Mouse (Mus musculus) forebrain, embryonic 11.5 days (tissue): ENCODE data around the gene Shq1. TPM values are rescaled to one million over a fixed set of nuclear protein-coding genes. Genes with fewer than 3 reads are reported as not detected.

ENCODE experiments used
- ATAC-seq: fragments of 200-750 bp; cut with Nextera tagmentation; replicated peaks from 2 replicates; pipeline ENCODE4 v1.8.0; 2017; ENCODE audit warnings: moderate TSS enrichment; ENCODE audit not compliant: low FRiP score
- DNase-seq: peaks from one replicate; pipeline ENCODE4 v3.0.0-alpha.2; 2017; ENCODE audit warnings: low spot score
- H3K27ac ChIP-seq: fragments of 300-500 bp; sonication (generic); 2 replicates; pipeline ENCODE4 v1.5.1; 2014; ENCODE audit warnings: low read depth, low read length
- H3K27me3 ChIP-seq: fragments of 300-500 bp; sonication (generic); 2 replicates; pipeline ENCODE4 v1.6.1; 2014; ENCODE audit warnings: mild to moderate bottlenecking, low read length, mixed read lengths; ENCODE audit not compliant: control insufficient read depth, insufficient read depth
- H3K36me3 ChIP-seq: fragments of 300-500 bp; sonication (generic); 2 replicates; pipeline ENCODE4 v1.6.1; 2014; ENCODE audit warnings: mild to moderate bottlenecking, low read length, moderate library complexity, mixed read lengths; ENCODE audit not compliant: control insufficient read depth, insufficient read depth
- H3K4me1 ChIP-seq: fragments of 300-500 bp; sonication (generic); replicated peaks from 2 replicates; pipeline ENCODE4 v1.6.1; 2014; ENCODE audit warnings: low read length, mixed read lengths; ENCODE audit not compliant: control insufficient read depth, insufficient read depth
- H3K4me2 ChIP-seq: fragments of 300-500 bp; sonication (generic); 2 replicates; pipeline ENCODE4 v1.6.1; 2014; ENCODE audit warnings: low read depth, mild to moderate bottlenecking, low read length, moderate library complexity, mixed read lengths; ENCODE audit not compliant: severe bottlenecking
- H3K4me3 ChIP-seq: fragments of 300-500 bp; sonication (generic); 2 replicates; pipeline ENCODE4 v1.5.1; 2014; ENCODE audit warnings: low read depth, low read length
- H3K9ac ChIP-seq: fragments of 300-500 bp; sonication (generic); 2 replicates; pipeline ENCODE4 v1.6.1; 2014; ENCODE audit warnings: low read length
- H3K9me3 ChIP-seq: fragments of 300-500 bp; sonication (generic); 2 replicates; pipeline ENCODE4 v1.6.1; 2016; ENCODE audit warnings: low read length, mixed read lengths; ENCODE audit not compliant: control insufficient read depth
- WGBS: fragments of 180-500 bp; shearing (Covaris S2); extraction: QIAGEN DNeasy Blood & Tissue Kit; methylation state at CpG from one replicate; pipeline ENCODE4 v1.1.7; 2014; 5-methylcytosine and 5-hydroxymethylcytosine counted together
- polyA plus RNA-seq: library from polyadenylated mRNA; unstranded; fragments of >200 nt; fragmentation: Nextera tagmentation; extraction: Ambion mirVana; gene quantifications from 2 replicates; pipeline ENCODE4 v1.2.1, GENCODE M21; 2014

Gene Shq1
- polyA plus RNA-seq, 1 experiment from 2014 or later: 17.6 TPM

GRCm38 (mm10) chr6:100528556-100528955 is 142.4 kb downstream of the Shq1 start:
- no peak overlapping the region for H3K4me3 ChIP-seq
- H3K4me1 ChIP-seq: peaks cover 11% of the 10 kb centered on the region
- DNase-seq (no peak), ATAC-seq (no peak)
- 80% methylated on average over 7 of the region's 7 CpGs for WGBS
- no peak overlapping the region for H3K9ac ChIP-seq
- H3K9me3 ChIP-seq: no peaks in the 10 kb centered on the region
- no peaks in the 10 kb centered on the region for H3K36me3 ChIP-seq
- H3K27ac ChIP-seq: no peak overlapping the region
- no peak overlapping the region for H3K4me2 ChIP-seq
- H3K27me3 ChIP-seq: no peaks in the 10 kb centered on the region

GRCm38 (mm10) chr6:100527972-100528371 is 143.0 kb downstream of the Shq1 start:
- Histone ChIP-seq H3K9ac (no peak overlapping the region), H3K27me3 (no peaks in the 10 kb centered on the region), H3K4me1 (peaks cover 11% of the 10 kb centered on the region), H3K36me3 (no peaks in the 10 kb centered on the region), H3K9me3 (no peaks in the 10 kb centered on the region), H3K27ac (no peak overlapping the region), H3K4me2 (no peak overlapping the region), H3K4me3 (no peak overlapping the region)
- no peak for DNase-seq
- WGBS: 84% methylated on average over 5 of the region's 5 CpGs
- no peak for ATAC-seq

DNA sequence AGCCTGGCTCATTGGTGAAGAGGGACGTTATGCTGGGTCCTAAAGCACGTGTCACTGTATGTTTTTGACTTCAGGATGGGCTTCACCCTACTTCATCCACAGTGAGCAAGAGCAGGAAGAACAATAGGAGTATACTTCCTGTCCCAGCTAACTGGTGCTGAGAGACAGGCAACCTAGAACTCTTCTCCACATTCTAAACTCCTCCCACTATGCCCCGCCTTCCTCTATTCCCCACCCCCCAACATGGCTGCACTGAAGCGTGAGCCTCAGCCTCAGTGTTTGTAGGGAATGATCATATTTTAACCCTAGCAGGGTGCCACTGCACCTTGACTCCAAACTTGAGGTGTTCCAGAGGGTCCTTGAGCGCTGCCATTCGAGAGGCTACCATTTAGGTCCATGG is 143.8 kb downstream of the Shq1 start:
- 89% methylated on average over 6 of the region's 6 CpGs for WGBS
- Histone ChIP-seq H3K36me3 (no peaks in the 10 kb centered on the region), H3K4me3 (no peak overlapping the region), H3K4me1 (peaks cover 11% of the 10 kb centered on the region), H3K9me3 (no peaks in the 10 kb centered on the region), H3K27me3 (no peaks in the 10 kb centered on the region), H3K4me2 (no peak overlapping the region), H3K27ac (no peak overlapping the region), H3K9ac (no peak overlapping the region)
- DNase-seq: no peak
- no peak; the same call in 1 of the 2 replicates for ATAC-seq

GRCm38 (mm10) chr6:100526066-100526465 is 144.9 kb downstream of the Shq1 start:
- WGBS: 3% methylated on average over 9 of the region's 9 CpGs
- Histone ChIP-seq H3K4me1 (peaks cover 13% of the 10 kb centered on the region), H3K27me3 (no peaks in the 10 kb centered on the region), H3K9me3 (no peaks in the 10 kb centered on the region), H3K4me3 (no peak overlapping the region), H3K4me2 (no peak overlapping the region), H3K27ac (no peak overlapping the region), H3K36me3 (no peaks in the 10 kb centered on the region), H3K9ac (no peak overlapping the region)
- DNase-seq: no peak
- peak; percentile 61 for ATAC-seq

GRCm38 (mm10) chr6:100525496-100525895 is 145.5 kb downstream of the Shq1 start:
- no peaks in the 10 kb centered on the region for H3K36me3 ChIP-seq
- no peaks in the 10 kb centered on the region for H3K27me3 ChIP-seq
- H3K4me2 ChIP-seq: no peak overlapping the region
- H3K9ac ChIP-seq: no peak overlapping the region
- DNase-seq (no peak), ATAC-seq (no peak)
- 24% methylated on average over 3 of the region's 3 CpGs for WGBS
- H3K9me3 ChIP-seq: no peaks in the 10 kb centered on the region
- 0 out of 2 replicates have a peak overlapping the region, but pooled peaks have one; percentile 6 for H3K27ac ChIP-seq
- H3K4me1 ChIP-seq: peaks cover 13% of the 10 kb centered on the region
- H3K4me3 ChIP-seq: no peak overlapping the region

DNA sequence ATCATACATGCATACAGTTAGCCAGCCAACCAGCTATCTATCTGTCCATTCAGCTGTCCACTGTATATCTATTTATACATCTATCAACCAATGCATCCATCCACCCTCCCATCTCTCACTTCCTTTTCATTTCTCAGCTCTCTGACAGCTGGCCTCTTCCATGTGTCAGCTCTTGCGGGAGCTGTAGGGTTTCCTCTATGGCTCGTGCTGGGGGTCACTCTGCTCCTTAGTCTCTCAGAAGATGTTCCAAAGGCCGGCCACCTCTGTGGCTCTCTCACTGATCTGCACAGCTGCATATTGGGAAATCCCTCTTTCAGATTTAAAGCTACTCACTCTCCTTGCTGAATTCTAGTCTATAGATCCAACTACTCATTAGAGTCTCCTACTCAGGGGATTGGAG is 148.5 kb downstream of the Shq1 start:
- Histone ChIP-seq H3K4me3 (no peak overlapping the region), H3K27me3 (no peaks in the 10 kb centered on the region), H3K36me3 (no peaks in the 10 kb centered on the region), H3K4me2 (no peak overlapping the region), H3K27ac (no peak overlapping the region), H3K4me1 (peaks cover 13% of the 10 kb centered on the region), H3K9ac (no peak overlapping the region), H3K9me3 (no peaks in the 10 kb centered on the region)
- DNase-seq (no peak), ATAC-seq (no peak)
- 73% methylated on average over 3 of the region's 3 CpGs for WGBS

- Histone ChIP-seq H3K4me3 (no peak overlapping the region), H3K36me3 (no peaks in the 10 kb centered on the region), H3K9me3 (no peaks in the 10 kb centered on the region), H3K27ac (no peak overlapping the region), H3K9ac (no peak overlapping the region), H3K4me1 (peaks cover 13% of the 10 kb centered on the region), H3K4me2 (no peak overlapping the region), H3K27me3 (no peaks in the 10 kb centered on the region)
- DNase-seq: no peak
- ATAC-seq: no peak
- 56% methylated on average over 2 of the region's 2 CpGs for WGBS
Measured at GRCm38 (mm10) chr6:100521615-100522398, 149.2 kb downstream of the Shq1 start.

DNA sequence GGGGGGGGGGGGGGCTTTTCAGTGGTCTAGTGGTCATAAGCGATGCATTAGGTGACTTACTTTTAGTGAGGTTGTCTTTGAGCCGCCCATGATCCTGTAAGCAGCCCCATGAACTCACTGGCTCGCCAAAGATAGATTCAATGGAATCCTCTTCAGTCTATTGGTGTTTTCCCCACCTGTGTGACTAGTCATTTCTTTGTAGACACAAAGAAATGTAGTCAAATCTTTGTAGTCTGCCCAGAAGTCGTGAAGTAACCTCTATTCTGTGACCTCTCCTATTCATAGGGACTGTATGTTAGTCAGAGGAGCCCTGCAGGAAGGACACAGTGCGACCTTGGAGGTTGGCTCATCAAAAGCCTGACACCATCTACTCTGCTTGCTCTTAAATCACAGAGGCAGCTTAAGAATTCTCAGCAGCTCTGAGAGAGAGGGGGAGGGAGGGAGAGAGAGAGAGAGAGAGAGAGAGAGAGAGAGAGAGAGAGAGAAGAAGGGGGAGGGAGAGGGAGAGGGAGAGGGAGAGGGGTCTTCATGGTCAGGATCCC is 150.3 kb downstream of the Shq1 start:
- ATAC-seq (no peak), DNase-seq (no peak)
- H3K9me3 ChIP-seq: no peaks in the 10 kb centered on the region
- no peak overlapping the region for H3K4me3 ChIP-seq
- H3K4me1 ChIP-seq: peaks cover 4% of the 10 kb centered on the region
- H3K4me2 ChIP-seq: no peak overlapping the region
- H3K27me3 ChIP-seq: no peaks in the 10 kb centered on the region
- no peaks in the 10 kb centered on the region for H3K36me3 ChIP-seq
- 80% methylated on average over 5 of the region's 5 CpGs for WGBS
- H3K27ac ChIP-seq: no peak overlapping the region
- H3K9ac ChIP-seq: no peak overlapping the region

DNA sequence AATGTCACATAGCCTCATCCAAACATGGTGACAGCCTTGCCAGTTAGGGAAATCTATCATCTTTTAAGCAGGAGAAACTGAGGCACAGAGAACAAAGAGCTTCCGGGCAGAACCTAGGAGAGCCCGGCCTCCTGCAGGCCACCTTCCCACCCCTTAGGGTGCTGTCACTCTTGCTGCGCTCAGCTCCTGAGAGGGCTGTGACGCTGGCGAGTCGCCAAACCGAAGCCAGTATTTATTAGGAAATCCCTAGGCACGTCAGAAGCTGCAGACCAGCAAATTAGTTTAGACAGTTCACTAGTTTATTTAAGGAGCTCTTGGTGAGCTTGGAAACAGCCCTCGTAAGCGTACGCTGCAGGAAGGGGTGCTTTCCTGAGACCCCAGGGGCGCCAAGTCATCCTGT is 151.1 kb downstream of the Shq1 start:
- H3K9ac ChIP-seq: no peak overlapping the region
- ATAC-seq: no peak
- no peak overlapping the region for H3K4me2 ChIP-seq
- 80% methylated on average over 12 of the region's 12 CpGs for WGBS
- no peak overlapping the region for H3K4me3 ChIP-seq
- no peak overlapping the region for H3K27ac ChIP-seq
- DNase-seq: no peak
- peaks cover 2% of the 10 kb centered on the region; the same call in 1 of the 2 replicates for H3K4me1 ChIP-seq
- no peaks in the 10 kb centered on the region for H3K27me3 ChIP-seq
- H3K9me3 ChIP-seq: no peaks in the 10 kb centered on the region
- no peaks in the 10 kb centered on the region for H3K36me3 ChIP-seq
